Mouse (Mus musculus) forebrain, embryonic 15.5 days (tissue): ENCODE data around the gene Col4a2. TPM values are rescaled to one million over a fixed set of nuclear protein-coding genes. Genes with fewer than 3 reads are reported as not detected.
"Not testable (repeated sequence)": the region's sequence is repeated elsewhere in the genome, so short reads cannot be mapped to it uniquely, and the experiment has no call there.

ENCODE experiments used
- ATAC-seq: fragments of 200-750 bp; cut with Nextera tagmentation; replicated peaks from 2 replicates; pipeline ENCODE4 v1.8.0; 2017; ENCODE audit warnings: mild to moderate bottlenecking, moderate TSS enrichment, moderate library complexity
- H3K27ac ChIP-seq: fragments of 300-500 bp; sonication (generic); replicated peaks from 2 replicates; pipeline ENCODE4 v1.5.1; 2015; ENCODE audit warnings: mild to moderate bottlenecking, inconsistent platforms
- H3K27me3 ChIP-seq: fragments of 300-500 bp; sonication (generic); 2 replicates; pipeline ENCODE4 v1.6.1; 2015; ENCODE audit warnings: inconsistent platforms
- H3K36me3 ChIP-seq: fragments of 300-500 bp; sonication (generic); 2 replicates; pipeline ENCODE4 v1.6.1; 2015; ENCODE audit warnings: mild to moderate bottlenecking, inconsistent platforms
- H3K4me1 ChIP-seq: fragments of 300-500 bp; sonication (generic); 2 replicates; pipeline ENCODE4 v1.6.1; 2015; ENCODE audit warnings: inconsistent platforms
- H3K4me2 ChIP-seq: fragments of 300-500 bp; sonication (generic); replicated peaks from 2 replicates; pipeline ENCODE4 v1.6.1; 2015; ENCODE audit warnings: mild to moderate bottlenecking, inconsistent platforms
- H3K4me3 ChIP-seq: fragments of 300-500 bp; sonication (generic); 2 replicates; pipeline ENCODE4 v1.5.1; 2015; ENCODE audit warnings: mild to moderate bottlenecking, inconsistent platforms
- H3K9ac ChIP-seq: fragments of 300-500 bp; sonication (generic); replicated peaks from 2 replicates; pipeline ENCODE4 v1.6.1; 2015; ENCODE audit warnings: mild to moderate bottlenecking, inconsistent platforms
- H3K9me3 ChIP-seq: fragments of 300-500 bp; sonication (generic); 2 replicates; pipeline ENCODE4 v1.6.1; 2016; ENCODE audit warnings: inconsistent platforms
- WGBS: fragments of 180-500 bp; shearing (Covaris S2); methylation state at CpG from one replicate; pipeline ENCODE4 v1.1.7; 2015; ENCODE audit warnings: mixed read lengths; 5-methylcytosine and 5-hydroxymethylcytosine counted together
- polyA plus RNA-seq: library from polyadenylated mRNA; unstranded; fragments of >200 nt; fragmentation: Nextera tagmentation; extraction: Ambion mirVana; gene quantifications from 2 replicates; pipeline ENCODE4 v1.2.1, GENCODE M21; 2015

Gene Col4a2
- polyA plus RNA-seq, 1 experiment from 2014 or later: 28.7 TPM

GRCm38 (mm10) chr8:11463889-11464706, 151.5 kb downstream of the Col4a2 start:
- no peak overlapping the region for H3K27ac ChIP-seq
- no peaks in the 10 kb centered on the region for H3K27me3 ChIP-seq
- no peaks in the 10 kb centered on the region for H3K4me1 ChIP-seq
- H3K4me2 ChIP-seq: no peak overlapping the region
- 85% methylated on average over 12 of the region's 12 CpGs for WGBS
- ATAC-seq: no peak
- no peaks in the 10 kb centered on the region for H3K9me3 ChIP-seq
- H3K9ac ChIP-seq: no peak overlapping the region
- H3K36me3 ChIP-seq: no peaks in the 10 kb centered on the region
- H3K4me3 ChIP-seq: no peak overlapping the region

GRCm38 (mm10) chr8:11464707-11464964, 152.0 kb downstream of the Col4a2 start:
- no peak overlapping the region for H3K4me2 ChIP-seq
- no peak overlapping the region for H3K9ac ChIP-seq
- H3K4me3 ChIP-seq: no peak overlapping the region
- no peaks in the 10 kb centered on the region for H3K27me3 ChIP-seq
- H3K9me3 ChIP-seq: no peaks in the 10 kb centered on the region
- 93% methylated on average over 3 of the region's 3 CpGs for WGBS
- no peaks in the 10 kb centered on the region for H3K4me1 ChIP-seq
- ATAC-seq: no peak
- H3K36me3 ChIP-seq: no peaks in the 10 kb centered on the region
- no peak overlapping the region for H3K27ac ChIP-seq

GRCm38 (mm10) chr8:11465619-11466018, 153.0 kb downstream of the Col4a2 start:
- H3K4me3 ChIP-seq: no peak overlapping the region
- WGBS: 81% methylated on average over 4 of the region's 4 CpGs
- H3K27ac ChIP-seq: no peak overlapping the region
- no peak for ATAC-seq
- H3K4me2 ChIP-seq: no peak overlapping the region
- no peaks in the 10 kb centered on the region for H3K9me3 ChIP-seq
- H3K27me3 ChIP-seq: no peaks in the 10 kb centered on the region
- H3K36me3 ChIP-seq: no peaks in the 10 kb centered on the region
- no peaks in the 10 kb centered on the region for H3K4me1 ChIP-seq
- H3K9ac ChIP-seq: no peak overlapping the region

DNA sequence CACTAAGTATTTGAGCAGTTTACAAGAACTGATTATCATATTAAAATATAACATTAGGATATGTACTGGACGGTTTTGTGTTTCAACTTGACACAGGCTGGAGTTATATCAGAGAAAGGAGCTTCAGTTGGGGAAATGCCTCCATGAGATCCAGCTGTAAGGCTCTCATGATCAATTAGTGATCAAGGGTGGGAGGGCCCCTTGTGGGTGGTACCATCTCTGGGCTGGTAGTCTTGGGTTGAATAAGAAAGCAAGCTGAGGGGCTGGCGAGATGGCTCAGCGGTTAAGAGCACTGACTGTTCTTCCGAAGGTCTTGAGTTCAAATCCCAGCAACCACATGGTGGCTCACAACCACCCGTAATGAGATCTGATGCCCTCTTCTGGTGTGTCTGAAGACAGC, 153.9 kb downstream of the Col4a2 start:
- not testable (repeated sequence) for ATAC-seq, H3K27ac ChIP-seq
- WGBS: 61% methylated on average over 5 of the region's 5 CpGs

GRCm38 (mm10) chr8:11469095-11469494, 156.5 kb downstream of the Col4a2 start:
- no peak overlapping the region for H3K27ac ChIP-seq
- H3K4me2 ChIP-seq: no peak overlapping the region
- no peak for ATAC-seq
- no peaks in the 10 kb centered on the region for H3K9me3 ChIP-seq
- H3K9ac ChIP-seq: no peak overlapping the region
- H3K27me3 ChIP-seq: peaks cover 5% of the 10 kb centered on the region; the same call in 1 of the 2 replicates
- H3K4me3 ChIP-seq: no peak overlapping the region
- no peaks in the 10 kb centered on the region for H3K36me3 ChIP-seq
- 6% methylated on average over 3 of the region's 3 CpGs for WGBS
- no peaks in the 10 kb centered on the region for H3K4me1 ChIP-seq

More for the DNA sequence above, 153.9 kb downstream of the Col4a2 start:
- not testable (repeated sequence) for H3K9me3 ChIP-seq, H3K4me2 ChIP-seq, H3K27me3 ChIP-seq, H3K9ac ChIP-seq, H3K4me1 ChIP-seq, H3K36me3 ChIP-seq, H3K4me3 ChIP-seq

DNA sequence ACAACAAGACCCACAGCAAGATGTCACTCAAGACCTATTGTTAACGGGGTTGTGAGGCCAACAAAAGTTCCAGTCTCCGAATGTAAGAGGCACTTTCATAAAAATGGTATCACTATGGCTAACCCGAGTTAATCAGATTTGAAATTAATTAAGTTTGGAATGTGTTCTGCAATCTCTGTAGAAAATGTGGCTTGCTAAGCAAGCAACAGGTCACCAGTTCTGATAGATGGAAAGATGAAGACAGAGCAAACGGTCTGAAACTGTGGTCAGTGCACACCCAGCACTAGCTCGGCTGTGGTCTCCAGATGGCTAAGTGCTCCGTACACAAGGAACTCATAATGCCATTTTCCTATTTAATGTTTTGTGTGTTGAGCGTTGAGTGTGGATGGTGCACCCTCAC, 158.1 kb downstream of the Col4a2 start:
- Histone ChIP-seq H3K4me3 (no peak overlapping the region), H3K9me3 (no peaks in the 10 kb centered on the region), H3K27me3 (peaks cover 14% of the 10 kb centered on the region), H3K4me2 (no peak overlapping the region), H3K27ac (no peak overlapping the region), H3K9ac (no peak overlapping the region), H3K36me3 (no peaks in the 10 kb centered on the region), H3K4me1 (no peaks in the 10 kb centered on the region)
- WGBS: 74% methylated on average over 7 of the region's 7 CpGs
- ATAC-seq: no peak

- Histone ChIP-seq H3K27me3 (peaks cover 18% of the 10 kb centered on the region), H3K9ac (no peak overlapping the region), H3K9me3 (no peaks in the 10 kb centered on the region), H3K4me3 (no peak overlapping the region), H3K4me2 (no peak overlapping the region), H3K27ac (no peak overlapping the region), H3K36me3 (no peaks in the 10 kb centered on the region), H3K4me1 (no peaks in the 10 kb centered on the region)
- ATAC-seq: no peak
- WGBS: 24% methylated on average over 8 of the region's 8 CpGs
Observed at GRCm38 (mm10) chr8:11471309-11471708, 158.7 kb downstream of the Col4a2 start.

DNA sequence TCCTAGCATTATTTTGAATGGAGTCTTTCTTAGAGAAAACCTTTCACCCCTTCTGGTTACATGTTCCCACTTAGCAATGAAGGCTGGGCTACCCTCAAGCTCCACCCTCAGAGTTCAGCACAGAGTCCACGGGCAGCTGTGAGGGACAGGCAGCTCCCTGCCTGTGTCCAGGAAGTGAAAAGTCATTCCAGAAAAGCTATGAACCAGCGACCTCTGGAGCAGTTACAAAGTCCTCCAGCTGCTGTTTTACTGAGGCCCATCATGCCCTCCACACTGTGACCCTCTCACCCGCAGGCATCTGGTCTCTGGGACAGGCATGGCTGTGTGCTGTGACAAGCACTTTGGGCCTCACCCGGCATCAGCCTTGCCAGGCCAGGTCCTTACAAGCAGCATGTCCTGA, 160.5 kb downstream of the Col4a2 start:
- H3K4me3 ChIP-seq: no peak overlapping the region
- no peak overlapping the region for H3K9ac ChIP-seq
- H3K27ac ChIP-seq: no peak overlapping the region
- no peaks in the 10 kb centered on the region for H3K9me3 ChIP-seq
- H3K27me3 ChIP-seq: peaks cover 36% of the 10 kb centered on the region
- WGBS: 45% methylated on average over 4 of the region's 4 CpGs
- H3K4me2 ChIP-seq: no peak overlapping the region
- H3K4me1 ChIP-seq: peaks cover 13% of the 10 kb centered on the region
- no peaks in the 10 kb centered on the region for H3K36me3 ChIP-seq
- ATAC-seq: no peak

- Histone ChIP-seq H3K9me3 (no peaks in the 10 kb centered on the region), H3K27ac (no peak overlapping the region), H3K36me3 (no peaks in the 10 kb centered on the region), H3K4me3 (no peak overlapping the region), H3K9ac (no peak overlapping the region), H3K4me2 (no peak overlapping the region), H3K4me1 (peaks cover 22% of the 10 kb centered on the region), H3K27me3 (peaks cover 58% of the 10 kb centered on the region)
- no peak for ATAC-seq
- 10% methylated on average over 9 of the region's 10 CpGs for WGBS
Observed at GRCm38 (mm10) chr8:11475397-11475796, 162.8 kb downstream of the Col4a2 start.

DNA sequence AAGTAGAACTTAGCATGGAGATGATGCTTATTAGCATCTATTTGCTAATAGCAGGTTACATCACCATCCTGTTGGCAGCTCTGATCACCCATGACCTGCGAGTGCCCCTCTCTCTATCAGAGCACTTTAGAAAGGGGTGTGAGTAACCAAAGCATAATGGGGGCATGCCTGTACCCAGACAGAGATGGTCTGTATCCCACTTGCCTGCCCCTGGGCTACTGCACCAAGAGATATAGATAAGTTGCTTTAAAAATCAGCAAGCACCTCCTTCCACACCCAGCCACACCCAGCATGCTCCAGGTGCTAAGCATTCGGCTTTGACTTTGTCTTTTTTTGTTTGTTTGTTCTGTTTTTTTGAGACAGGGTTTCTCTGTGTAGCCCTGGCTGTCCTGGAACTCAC, 163.3 kb downstream of the Col4a2 start:
- no peaks in the 10 kb centered on the region for H3K9me3 ChIP-seq
- H3K27me3 ChIP-seq: peaks cover 62% of the 10 kb centered on the region
- ATAC-seq: no peak
- 16% methylated on average over 2 of the region's 2 CpGs for WGBS
- H3K36me3 ChIP-seq: no peaks in the 10 kb centered on the region
- H3K4me3 ChIP-seq: no peak overlapping the region
- H3K4me1 ChIP-seq: peaks cover 22% of the 10 kb centered on the region
- H3K9ac ChIP-seq: no peak overlapping the region
- H3K4me2 ChIP-seq: no peak overlapping the region
- H3K27ac ChIP-seq: no peak overlapping the region

DNA sequence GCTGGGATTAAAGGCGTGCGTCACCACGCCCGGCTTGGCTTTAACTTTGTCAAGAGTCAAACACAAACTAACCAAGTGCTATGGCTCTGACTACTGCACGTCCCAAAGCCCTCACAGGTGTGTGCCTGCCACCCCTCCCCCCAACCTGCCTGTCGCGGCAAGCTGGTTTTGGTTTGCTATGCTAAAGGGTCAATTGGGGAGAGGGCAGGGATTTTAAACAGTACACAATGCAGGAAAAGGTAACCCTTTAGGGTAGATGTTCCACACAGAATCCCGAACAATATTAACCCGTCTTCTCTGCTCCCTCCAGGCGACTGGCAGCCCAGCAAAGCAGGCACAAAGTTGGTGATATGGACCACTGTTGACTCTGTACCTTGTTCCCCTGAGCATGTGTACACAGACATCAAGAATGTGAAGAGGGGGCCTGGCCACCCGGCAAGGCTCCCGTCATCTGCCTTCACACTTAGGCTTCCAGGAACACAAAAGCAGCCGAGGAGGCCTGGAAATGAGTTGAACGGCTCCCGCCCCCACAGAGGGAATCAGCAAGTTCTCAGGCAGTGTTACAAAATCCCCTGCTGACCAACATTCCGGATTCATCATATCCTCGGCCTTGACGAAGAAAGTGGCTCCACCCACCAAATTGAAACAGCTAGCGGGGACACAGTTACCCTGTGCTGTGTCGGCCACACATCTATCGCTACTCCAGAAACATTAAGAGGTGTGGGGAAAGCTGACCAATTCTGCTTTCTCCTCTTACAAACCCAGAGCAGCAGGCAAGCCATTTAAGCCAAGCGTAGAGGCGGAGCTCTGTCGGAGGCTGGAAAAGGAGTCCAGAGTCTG, 164.0 kb downstream of the Col4a2 start:
- Histone ChIP-seq H3K36me3 (no peaks in the 10 kb centered on the region), H3K27ac (no peak overlapping the region), H3K4me3 (peak overlapping the region; percentile 16), H3K27me3 (peaks cover 65% of the 10 kb centered on the region), H3K9ac (no peak overlapping the region), H3K4me1 (peaks cover 22% of the 10 kb centered on the region), H3K9me3 (no peaks in the 10 kb centered on the region), H3K4me2 (peak overlapping the region; percentile 91)
- ATAC-seq: no peak
- 9% methylated on average over 24 of the region's 24 CpGs for WGBS

DNA sequence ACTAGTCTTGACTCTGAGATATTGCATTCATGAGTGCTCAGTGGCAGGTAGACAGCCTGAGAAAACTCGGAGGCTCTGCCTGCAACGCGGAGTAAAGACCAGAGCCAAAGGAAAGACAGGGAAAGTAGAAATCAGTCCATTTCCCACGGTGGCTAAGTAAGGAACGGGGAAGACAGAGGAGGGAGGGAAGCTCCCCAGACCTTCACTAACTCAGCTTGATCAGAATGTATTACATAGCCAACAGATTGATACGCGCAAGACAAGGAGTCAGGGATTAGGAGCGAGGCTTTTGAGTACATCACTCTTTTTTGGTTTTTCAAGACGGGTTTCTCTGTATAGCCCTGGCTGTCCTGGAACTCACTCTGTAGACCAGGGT, 164.6 kb downstream of the Col4a2 start:
- no peak overlapping the region for H3K27ac ChIP-seq
- no peaks in the 10 kb centered on the region for H3K36me3 ChIP-seq
- peaks cover 69% of the 10 kb centered on the region for H3K27me3 ChIP-seq
- WGBS: 6% methylated on average over 9 of the region's 9 CpGs
- H3K9me3 ChIP-seq: no peaks in the 10 kb centered on the region
- no peak overlapping the region for H3K9ac ChIP-seq
- H3K4me1 ChIP-seq: peaks cover 22% of the 10 kb centered on the region
- peak overlapping the region; percentile 46; the same call in 1 of the 2 replicates for H3K4me3 ChIP-seq
- peak overlapping the region; percentile 91 for H3K4me2 ChIP-seq
- no peak for ATAC-seq
